Mouse (Mus musculus) regulatory T cell (primary cell): ENCODE data around the gene Lhcgr.
"Not testable (repeated sequence)": the region's sequence is repeated elsewhere in the genome, so short reads cannot be mapped to it uniquely, and the experiment has no call there.

Source experiments
- in situ Hi-C: fragments of 300-600 bp; cut with MboI, MseI; formaldehyde crosslinking; loops from one replicate; pipeline ENCODE4 v1.15.1; 2025; ENCODE audit warnings: high pct_unique_total_duplicates

The Lhcgr gene

GRCm38 (mm10) chr17:88791440-88792152 is at the start of gene Lhcgr:
Lhcgr (minus strand) TSS chr17:88791990.
- in situ Hi-C loops: no loop called here

- in situ Hi-C loops: no loop called here
Observed at GRCm38 (mm10) chr17:88817601-88818000, 25.8 kb upstream of the Lhcgr start.

- in situ Hi-C loops: not testable (repeated sequence)
Observed at GRCm38 (mm10) chr17:88812943-88813342, 21.2 kb upstream of the Lhcgr start.

- in situ Hi-C loops: no loop called here
Observed at GRCm38 (mm10) chr17:88810807-88811206, 19.0 kb upstream of the Lhcgr start.

- in situ Hi-C loops: no loop called here
Observed at GRCm38 (mm10) chr17:88806421-88806820, 14.6 kb upstream of the Lhcgr start.

GRCm38 (mm10) chr17:88803441-88803840 is 11.7 kb upstream of the Lhcgr start:
- in situ Hi-C loops: no loop called here

- in situ Hi-C loops: no loop called here
Observed at GRCm38 (mm10) chr17:88790680-88791079, 1.1 kb downstream of the Lhcgr start.

GRCm38 (mm10) chr17:88788392-88788791 is 3.4 kb downstream of the Lhcgr start:
- in situ Hi-C loops: no loop called here

- in situ Hi-C loops: no loop called here
Observed at GRCm38 (mm10) chr17:88786881-88787280, 4.9 kb downstream of the Lhcgr start.

- in situ Hi-C loops: no loop called here
Observed at GRCm38 (mm10) chr17:88786385-88786784, 5.4 kb downstream of the Lhcgr start.

- in situ Hi-C loops: no loop called here
Observed at GRCm38 (mm10) chr17:88779148-88779547, 12.6 kb downstream of the Lhcgr start.

- in situ Hi-C loops: loop anchor here (5.0 kb wide), 1 partner anchor 57 kb away; no protein-coding TSS in a partner anchor
Observed at GRCm38 (mm10) chr17:88774103-88774526, 17.7 kb downstream of the Lhcgr start.

GRCm38 (mm10) chr17:88770081-88770480 is 21.7 kb downstream of the Lhcgr start:
- in situ Hi-C loops: loop anchor here (5.0 kb wide), 1 partner anchor 53 kb away; no protein-coding TSS in a partner anchor

GRCm38 (mm10) chr17:88769283-88769859 is 22.4 kb downstream of the Lhcgr start:
- in situ Hi-C loops: no loop called here

- in situ Hi-C loops: no loop called here
Observed at GRCm38 (mm10) chr17:88766857-88767256, 24.9 kb downstream of the Lhcgr start.

- in situ Hi-C loops: no loop called here
Observed at GRCm38 (mm10) chr17:88764136-88764485, 27.7 kb downstream of the Lhcgr start.

- in situ Hi-C loops: no loop called here
Observed at GRCm38 (mm10) chr17:88763396-88764135, 28.2 kb downstream of the Lhcgr start.

GRCm38 (mm10) chr17:88758003-88758437 is 33.8 kb downstream of the Lhcgr start:
- in situ Hi-C loops: loop anchor here (5.0 kb wide), 1 partner anchor 106 kb away; no protein-coding TSS in a partner anchor

- in situ Hi-C loops: loop anchor here (5.0 kb wide), 1 partner anchor 103 kb away; no protein-coding TSS in a partner anchor
Observed at GRCm38 (mm10) chr17:88755776-88756175, 36.0 kb downstream of the Lhcgr start.

GRCm38 (mm10) chr17:88753472-88753857 is 38.3 kb downstream of the Lhcgr start:
- in situ Hi-C loops: no loop called here

GRCm38 (mm10) chr17:88752827-88753471 is 38.8 kb downstream of the Lhcgr start:
- in situ Hi-C loops: no loop called here

GRCm38 (mm10) chr17:88749646-88750045 is 42.1 kb downstream of the Lhcgr start:
- in situ Hi-C loops: no loop called here
